Mouse (Mus musculus) heart, postnatal 25 days (tissue): ENCODE results near the gene Erich6. TPM values are rescaled to one million over a fixed set of nuclear protein-coding genes. Genes with fewer than 3 reads are reported as not detected.
"Not testable (repeated sequence)": the region's sequence is repeated elsewhere in the genome, so short reads cannot be mapped to it uniquely, and the experiment has no call there.

ENCODE experiments used
- DNase-seq: peaks from one replicate; pipeline ENCODE4 v3.0.0; 2022; ENCODE audit warnings: low spot score
- intact Hi-C: fragments of 180-260 bp; cut with DNase I; formaldehyde crosslinking; loops from one replicate; pipeline ENCODE4 v1.15.1; 2025
- total RNA-seq, 2 experiments: library from RNA; stranded (reverse); gene quantifications; 2 replicates each; pipeline ENCODE4 v1.2.3; 2021

Erich6 gene
- total RNA-seq, 2 experiments from 2014 or later: not detected

GRCm38 (mm10) chr3:58650328-58650727 is 13.3 kb upstream of the Erich6 start:
- intact Hi-C loops: no loop called here
- DNase-seq: no peak

DNA sequence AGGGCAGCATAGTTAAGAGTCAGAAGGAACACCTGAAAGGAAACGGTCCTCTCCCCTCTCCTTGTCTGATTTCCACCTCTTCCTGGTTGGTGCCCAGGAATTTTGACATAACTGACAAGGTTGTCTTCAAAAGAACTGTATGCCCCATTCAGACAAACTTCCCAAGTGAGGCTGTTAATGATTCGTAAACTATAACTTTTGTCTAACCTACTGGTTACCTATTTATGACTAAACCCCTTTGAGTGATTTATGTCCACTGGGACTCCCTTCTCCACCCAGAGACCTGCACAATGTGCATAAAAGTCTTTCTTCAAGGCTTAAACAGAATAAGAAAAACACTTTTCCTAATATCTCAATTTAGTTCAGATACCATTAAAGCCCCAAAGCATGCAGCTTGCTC is 10.2 kb upstream of the Erich6 start:
- no peak for DNase-seq
- intact Hi-C loops: no loop called here

- no peak for DNase-seq
- intact Hi-C loops: no loop called here
Measured at GRCm38 (mm10) chr3:58646180-58646579, 9.2 kb upstream of the Erich6 start.

DNA sequence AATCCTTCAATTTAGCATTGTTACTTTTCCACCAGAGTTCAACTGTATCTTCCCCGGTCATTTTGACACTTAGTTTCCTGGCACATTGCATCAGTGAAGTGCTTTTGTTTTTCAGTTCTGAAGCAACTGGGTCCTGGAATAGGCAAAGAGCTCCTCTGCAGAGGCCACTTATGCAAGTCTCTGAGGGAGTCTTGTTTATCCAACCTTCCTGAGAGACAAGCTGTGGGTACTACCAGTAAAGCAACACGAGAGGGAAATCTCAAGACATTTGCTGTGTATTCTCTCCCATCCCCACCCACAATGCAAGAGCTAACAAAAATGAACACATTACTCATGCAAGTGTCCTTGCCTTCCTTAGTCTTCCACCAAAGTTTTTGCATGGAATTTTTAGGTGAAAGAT is 5.3 kb downstream of the Erich6 start:
- no peak for DNase-seq

GRCm38 (mm10) chr3:58624981-58625380 is 12.0 kb downstream of the Erich6 start:
- intact Hi-C loops: no loop called here
- DNase-seq: no peak

More for the DNA sequence above, 5.3 kb downstream of the Erich6 start:
- intact Hi-C loops: no loop called here

- intact Hi-C loops: no loop called here
- no peak for DNase-seq
Measured at GRCm38 (mm10) chr3:58622665-58623394, 14.2 kb downstream of the Erich6 start.

DNA sequence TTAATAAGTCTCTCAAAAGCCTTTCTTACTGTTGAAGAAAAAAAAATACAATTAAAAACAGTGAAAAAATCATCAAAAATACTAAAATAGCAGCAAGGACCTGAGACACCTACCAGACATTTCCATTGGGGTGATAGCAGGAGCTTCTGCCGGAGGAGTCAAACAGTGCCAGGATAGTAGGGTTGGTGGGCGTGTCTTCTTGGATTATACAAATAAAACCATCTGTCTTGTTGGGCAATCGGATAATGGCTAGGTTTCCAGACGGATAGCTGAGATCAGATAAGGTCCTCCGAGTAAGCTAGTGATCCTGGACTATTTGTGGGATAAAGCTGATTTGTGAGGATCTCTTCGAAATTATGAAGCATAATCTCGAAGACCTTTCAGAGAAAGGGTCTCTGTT is 15.9 kb downstream of the Erich6 start:
- intact Hi-C loops: no loop called here
- DNase-seq: no peak

DNA sequence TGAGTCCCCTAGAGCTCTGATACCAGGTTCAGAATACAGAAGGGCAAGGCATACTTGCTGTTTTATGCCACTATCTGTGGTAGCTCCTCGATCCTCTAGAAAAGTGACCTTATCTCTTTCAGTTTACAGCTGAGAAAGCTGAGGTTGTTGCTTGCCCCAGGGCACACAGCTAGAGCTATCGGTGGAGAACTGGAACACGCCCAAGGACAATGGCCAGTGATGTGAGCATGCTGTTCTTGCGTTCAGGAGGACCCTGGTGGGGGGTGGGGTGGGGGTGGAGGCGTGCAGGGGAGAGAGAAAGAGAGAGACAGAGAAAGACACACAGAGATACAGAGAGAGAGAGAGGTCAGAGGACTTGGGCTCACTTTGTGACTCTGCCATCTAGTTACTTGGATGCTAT is 27.0 kb downstream of the Erich6 start:
- DNase-seq: no peak
- intact Hi-C loops: no loop called here

DNA sequence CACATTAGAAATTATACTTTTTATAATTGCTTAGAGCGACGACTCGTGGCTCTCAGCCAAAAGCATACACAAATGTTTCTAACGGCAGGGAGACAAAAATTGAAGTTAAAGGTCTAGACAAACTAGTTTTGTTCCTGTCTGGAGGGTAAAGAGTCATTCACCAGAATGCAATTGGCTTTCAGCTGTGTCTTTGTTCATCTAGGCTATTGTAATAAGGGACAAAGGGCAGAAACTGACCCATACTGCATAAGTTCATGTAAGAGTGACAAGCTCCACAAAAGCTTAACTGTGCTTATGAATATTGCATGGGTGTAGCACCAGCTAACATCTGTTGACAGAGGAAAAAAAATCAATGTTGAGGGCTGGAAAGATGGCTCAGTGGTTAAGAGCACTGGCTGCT is 28.5 kb downstream of the Erich6 start:
- no peak for DNase-seq
- intact Hi-C loops: no loop called here

- intact Hi-C loops: no loop called here
- DNase-seq: no peak
Measured at GRCm38 (mm10) chr3:58593623-58594022, 43.4 kb downstream of the Erich6 start.

- DNase-seq, intact Hi-C loops: not testable (repeated sequence)
Measured at GRCm38 (mm10) chr3:58592666-58593065, 44.3 kb downstream of the Erich6 start.

GRCm38 (mm10) chr3:58590544-58590943 is 46.5 kb downstream of the Erich6 start:
- intact Hi-C loops, DNase-seq: not testable (repeated sequence)

- intact Hi-C loops: no loop called here
- DNase-seq: no peak
Measured at GRCm38 (mm10) chr3:58582788-58583426, 54.1 kb downstream of the Erich6 start.

- intact Hi-C loops: no loop called here
- DNase-seq: no peak
Measured at GRCm38 (mm10) chr3:58582297-58582696, 54.7 kb downstream of the Erich6 start.

DNA sequence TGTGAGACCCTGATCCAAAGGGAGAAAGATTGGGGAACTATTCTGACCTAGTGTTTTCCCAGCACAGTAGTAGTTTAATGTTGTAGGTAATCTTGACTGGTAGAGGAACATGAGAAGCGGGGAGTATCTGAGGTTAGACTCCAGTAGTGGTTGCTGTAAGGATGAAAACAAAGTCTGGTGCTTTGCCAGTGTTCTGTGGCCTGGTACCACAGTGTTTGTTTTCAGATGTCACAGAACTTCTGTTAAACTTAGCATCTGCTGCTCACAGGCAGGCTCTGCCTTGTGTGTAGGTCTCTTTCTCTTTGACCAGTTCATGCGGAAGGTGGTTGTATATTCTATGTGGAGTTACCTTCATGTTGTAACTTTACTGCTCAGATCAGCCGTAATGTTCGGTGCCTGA is 55.5 kb downstream of the Erich6 start:
- no peak for DNase-seq
- intact Hi-C loops: no loop called here

DNA sequence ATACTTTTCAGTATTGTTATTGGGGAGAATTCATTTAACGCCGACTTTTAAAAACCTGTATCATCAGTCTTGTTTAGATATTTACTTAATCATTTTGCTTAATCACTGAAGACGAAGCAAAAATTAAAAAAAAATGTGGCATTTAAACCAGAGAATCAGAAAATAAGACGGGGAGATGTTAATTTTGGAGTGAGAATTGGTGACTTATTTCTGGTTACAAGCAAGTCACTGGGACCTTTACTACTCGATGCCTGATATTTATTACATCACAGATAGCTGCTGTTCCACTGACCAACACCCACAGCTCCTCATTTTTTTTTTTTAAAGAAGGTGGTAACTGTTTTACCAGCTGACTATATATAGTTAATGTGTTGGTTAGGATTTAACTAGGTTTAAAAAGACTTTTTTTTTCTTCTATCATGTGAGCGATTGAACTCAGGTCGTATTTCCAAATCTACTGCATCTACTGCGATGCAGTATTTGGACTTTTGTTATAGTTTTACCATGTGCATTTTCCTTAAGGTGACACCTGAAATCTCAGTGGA is 59.4 kb downstream of the Erich6 start:
- no peak for DNase-seq
- intact Hi-C loops: loop anchor here (2.0 to 5.0 kb wide), 3 partner anchors 51 to 160 kb away; partner anchors contain the start of gene Siah2

- DNase-seq: no peak
- intact Hi-C loops: loop anchor here (2.0 to 5.0 kb wide), 3 partner anchors 50 to 160 kb away; partner anchors contain the start of gene Siah2
Measured at GRCm38 (mm10) chr3:58577067-58577503, 59.9 kb downstream of the Erich6 start.

- intact Hi-C loops: loop anchor here (2.0 to 5.0 kb wide), 3 partner anchors 50 to 159 kb away; partner anchors contain the start of gene Siah2
- DNase-seq: peak; percentile 96
Measured at GRCm38 (mm10) chr3:58576137-58577066, 60.6 kb downstream of the Erich6 start, which contains the start of gene Selenot. Gene Selenot (plus strand): TSS chr3:58576636.

- intact Hi-C loops: no loop called here
- DNase-seq: no peak
Measured at GRCm38 (mm10) chr3:58570821-58571220, 66.2 kb downstream of the Erich6 start.
